Mouse (Mus musculus): ENCODE data around the gene Mmp21. TPM values are rescaled to one million over a fixed set of nuclear protein-coding genes. Genes with fewer than 3 reads are reported as not detected.

Mmp21 gene
- total RNA-seq, 2 experiments from 2014 or later, result 0.27 TPM; not detected in 1

- intact Hi-C loops (cut with DNase I), result no loop called here
- DNase-seq (ENCODE audit: low spot score in 2 of 2), result no peak
These were observed 9.0 kb downstream of the Mmp21 start for GRCm38 (mm10) chr7:133670846-133671245.

GRCm38 (mm10) chr7:133669946-133670345 lies 9.9 kb downstream of the Mmp21 start:
- intact Hi-C loops (cut with DNase I), result no loop called here
- DNase-seq (ENCODE audit: low spot score in 2 of 2), result no peak

- no peak for DNase-seq (ENCODE audit: low spot score in 2 of 2)
- intact Hi-C loops (cut with DNase I), result no loop called here
These were observed 10.8 kb downstream of the Mmp21 start for GRCm38 (mm10) chr7:133669071-133669470.

- intact Hi-C loops (cut with DNase I), result no loop called here
- no peak for DNase-seq (ENCODE audit: low spot score in 2 of 2)
These were observed 17.4 kb downstream of the Mmp21 start for GRCm38 (mm10) chr7:133662467-133662866.

- intact Hi-C loops (cut with DNase I), result no loop called here
- no peak for DNase-seq (ENCODE audit: low spot score in 2 of 2)
These were observed 34.1 kb downstream of the Mmp21 start for GRCm38 (mm10) chr7:133645716-133646115.

GRCm38 (mm10) chr7:133638821-133639220 lies 41.0 kb downstream of the Mmp21 start:
- peak; percentile 62 to 75 for DNase-seq (ENCODE audit: low spot score in 2 of 2)
- intact Hi-C loops (cut with DNase I), result loop anchor here (5.0 kb wide), 2 partner anchors 517 to 607 kb away; partner anchors contain the start of genes Ctbp2 and Fgfr2

- intact Hi-C loops (cut with DNase I), result loop anchor here (5.0 kb wide), 2 partner anchors 516 to 606 kb away; partner anchors contain the start of genes Ctbp2 and Fgfr2
- peak; percentile 9 to 14 for DNase-seq (ENCODE audit: low spot score in 2 of 2)
These were observed 41.6 kb downstream of the Mmp21 start for GRCm38 (mm10) chr7:133638306-133638705.

GRCm38 (mm10) chr7:133637361-133638305 lies 42.2 kb downstream of the Mmp21 start, which contains the start of gene Edrf1:
Edrf1 (plus strand) TSS chr7:133637543.
- intact Hi-C loops (cut with DNase I), result loop anchor here (5.0 kb wide), 2 partner anchors 515 to 605 kb away; partner anchors contain the start of genes Ctbp2 and Fgfr2
- DNase-seq (ENCODE audit: low spot score in 2 of 2), result peak; percentile 96 to 97

GRCm38 (mm10) chr7:133636738-133637352 lies 43.0 kb downstream of the Mmp21 start:
- peak; percentile 86 to 90 for DNase-seq (ENCODE audit: low spot score in 2 of 2)
- intact Hi-C loops (cut with DNase I), result loop anchor here (5.0 kb wide), 2 partner anchors 515 to 605 kb away; partner anchors contain the start of genes Ctbp2 and Fgfr2

- DNase-seq (ENCODE audit: low spot score in 2 of 2), result no peak
- intact Hi-C loops (cut with DNase I), result loop anchor here (5.0 kb wide), 2 partner anchors 513 to 603 kb away; partner anchors contain the start of genes Ctbp2 and Fgfr2
These were observed 44.8 kb downstream of the Mmp21 start for GRCm38 (mm10) chr7:133634932-133635650.

- peak in 1 of 2 experiments; percentile 37 for DNase-seq (ENCODE audit: low spot score in 2 of 2)
- intact Hi-C loops (cut with DNase I), result no loop called here
These were observed 47.4 kb downstream of the Mmp21 start for GRCm38 (mm10) chr7:133632476-133632875.

- intact Hi-C loops (cut with DNase I), result no loop called here
- no peak for DNase-seq (ENCODE audit: low spot score in 2 of 2)
These were observed 49.0 kb downstream of the Mmp21 start for GRCm38 (mm10) chr7:133630821-133631220.

- intact Hi-C loops (cut with DNase I), result no loop called here
- DNase-seq (ENCODE audit: low spot score in 2 of 2), result no peak
These were observed 52.5 kb downstream of the Mmp21 start for GRCm38 (mm10) chr7:133627184-133627936.

Other genes with a start within 250 kb of the Mmp21 start
- not detected for gene Tex36, start 77.9 kb downstream of the Mmp21 start, total RNA-seq (2021)
- gene Edrf1, start 42.5 kb downstream of the Mmp21 start, total RNA-seq (2021), result 10 to 100 TPM; 20.3 to 26.5 TPM
- 10 to 100 TPM; 61.3 to 63.9 TPM for gene Bccip, start 29.3 kb upstream of the Mmp21 start, total RNA-seq (2021)
- 10 to 100 TPM; 18.9 to 21.1 TPM for gene Uros, start 30.0 kb upstream of the Mmp21 start, total RNA-seq (2021)
- 1 to 10 TPM; 3.8 to 4.3 TPM for gene Fank1, start 96.8 kb upstream of the Mmp21 start, total RNA-seq (2021)
- gene Dhx32, start 102.7 kb upstream of the Mmp21 start, total RNA-seq (2021), result 10 to 100 TPM; 36.5 to 45.2 TPM

Data from left cerebral cortex, postnatal 36 days (tissue).